Mouse (Mus musculus) frontal cortex, postnatal 10 days (tissue): ENCODE data around the gene Foxl2.

Experiments
- DNase-seq, 2 experiments: peaks; one replicate each; pipeline ENCODE4 v3.0.0; 2022; ENCODE audit warnings: low spot score in 2 of 2, mixed read lengths in 1 of 2

Foxl2 gene

GRCm38 (mm10) chr9:98962478-98963142, 7.5 kb downstream of the Foxl2 start:
- no peak for DNase-seq

- no peak for DNase-seq
Measured at GRCm38 (mm10) chr9:98963661-98964060, 8.6 kb downstream of the Foxl2 start.

- peak in 1 of 2 experiments; percentile 34 for DNase-seq
Measured at GRCm38 (mm10) chr9:98965084-98965483, 10.0 kb downstream of the Foxl2 start.

- DNase-seq: no peak
Measured at GRCm38 (mm10) chr9:98973101-98973521, 18.0 kb downstream of the Foxl2 start.

- no peak for DNase-seq
Measured at GRCm38 (mm10) chr9:98973561-98973960, 18.5 kb downstream of the Foxl2 start.

GRCm38 (mm10) chr9:98974898-98975297, 19.8 kb downstream of the Foxl2 start:
- DNase-seq: no peak

GRCm38 (mm10) chr9:98976081-98976480, 21.0 kb downstream of the Foxl2 start:
- no peak for DNase-seq

- DNase-seq: no peak
Measured at GRCm38 (mm10) chr9:98976520-98976919, 21.4 kb downstream of the Foxl2 start.

GRCm38 (mm10) chr9:98979431-98980416, 24.6 kb downstream of the Foxl2 start:
- peak; percentile 70 to 82 for DNase-seq

GRCm38 (mm10) chr9:98985800-98986475, 30.9 kb downstream of the Foxl2 start, which contains the start of gene Faim:
Gene Faim (plus strand): TSS chr9:98986373.
- DNase-seq: peak; percentile 100

GRCm38 (mm10) chr9:98986476-98987096, 31.5 kb downstream of the Foxl2 start:
- DNase-seq: peak in 1 of 2 experiments; percentile 39

GRCm38 (mm10) chr9:98987131-98987530, 32.0 kb downstream of the Foxl2 start:
- no peak for DNase-seq

GRCm38 (mm10) chr9:98994103-98994502, 39.0 kb downstream of the Foxl2 start:
- DNase-seq: no peak

- peak; percentile 19 to 20 for DNase-seq
Measured at GRCm38 (mm10) chr9:98999881-99000339, 44.8 kb downstream of the Foxl2 start.

- DNase-seq: no peak
Measured at GRCm38 (mm10) chr9:99001326-99001725, 46.2 kb downstream of the Foxl2 start.
